Mouse (Mus musculus) bone marrow, adult 2 months (tissue): ENCODE data around the gene Nop58.

Source experiments
- CTCF ChIP-seq: fragments of 200-500 bp; IDR thresholded peaks from 2 replicates; pipeline ENCODE4 v1.5.1; 2011; ENCODE audit warnings: low read length, control low read depth; ENCODE audit not compliant: control insufficient read depth, insufficient read depth
- POLR2A ChIP-seq: fragments of 200-500 bp; IDR thresholded peaks from 2 replicates; pipeline ENCODE4 v1.6.1; 2011; ENCODE audit warnings: low read depth, mild to moderate bottlenecking, control low read depth, low read length, borderline replicate concordance; ENCODE audit not compliant: control insufficient read depth

- TF ChIP-seq CTCF: no peak
- no peak for TF ChIP-seq POLR2A
These were observed 73.6 kb downstream of the Nop58 start for GRCm38 (mm10) chr1:59758325-59758724.
